Mouse (Mus musculus): Measurements from ENCODE around the gene Spcs1.

- no peak for TF ChIP-seq CTCF (IDR thresholded peaks at IDR 0.05 in 2 of 3, conservative IDR thresholded peaks at IDR 0.05 in 1 of 3; ENCODE audit: control insufficient read depth in 1 of 3, insufficient read depth in 1 of 3, low read depth in 2 of 3, low read length in 3 of 3, poor library complexity in 1 of 3, severe bottlenecking in 1 of 3)
- TF ChIP-seq GATA1 (IDR thresholded peaks at IDR 0.05; ENCODE audit: low read depth, low read length): no peak
- no peak for TF ChIP-seq TCF12 (IDR thresholded peaks at IDR 0.05; ENCODE audit: low read depth, low read length)
- no peak for TF ChIP-seq HCFC1 (IDR thresholded peaks at IDR 0.05; ENCODE audit: low read depth, low read length)
- no peak for TF ChIP-seq MAZ (IDR thresholded peaks at IDR 0.05; ENCODE audit: low read depth, low read length)
- TF ChIP-seq USF2 (IDR thresholded peaks at IDR 0.05; ENCODE audit: borderline replicate concordance in 1 of 2, insufficient read depth in 1 of 2, low read depth in 1 of 2, low read length in 2 of 2): no peak
Measured at GRCm38 (mm10) chr14:30958517-30958916, 43.0 kb downstream of the Spcs1 start.
